Mouse (Mus musculus): ENCODE measurements at regions not wholly inside any gene's neighbourhood (a gene's known extent, or its start where the extent isn't known, plus 50 kb on each side); places are given as distances from the start of the nearest gene placed in this dataset.
A peak's percentile ranks its signal among the peaks of the same experiment; 100 is the strongest.

- DNase-seq (ENCODE audit: low read depth, low spot score): no peak
Observed at GRCm38 (mm10) chr9:50395543-50395942, 50.8 kb upstream of the Rpl10-ps3 start.

- peak; percentile 22 for DNase-seq (ENCODE audit: low read depth, low spot score)
Observed at GRCm38 (mm10) chr9:50396051-50396450, 51.3 kb upstream of the Rpl10-ps3 start.

- no peak for DNase-seq (ENCODE audit: low read depth, low spot score)
Observed at GRCm38 (mm10) chr9:50408396-50408795, 63.6 kb upstream of the Rpl10-ps3 start.

- DNase-seq (ENCODE audit: low read depth, low spot score): no peak
Observed at GRCm38 (mm10) chr9:50408845-50409244, 64.1 kb upstream of the Rpl10-ps3 start.

- no peak for DNase-seq (ENCODE audit: low read depth, low spot score)
Observed at GRCm38 (mm10) chr9:50412986-50413385, 68.2 kb upstream of the Rpl10-ps3 start.

GRCm38 (mm10) chr9:50413514-50414335, 69.0 kb upstream of the Rpl10-ps3 start:
- no peak for DNase-seq (ENCODE audit: low read depth, low spot score)

- no peak for DNase-seq (ENCODE audit: low read depth, low spot score)
Observed at GRCm38 (mm10) chr9:50414796-50415340, 70.1 kb upstream of the Rpl10-ps3 start.

GRCm38 (mm10) chr9:50416677-50417076, 71.9 kb upstream of the Rpl10-ps3 start:
- DNase-seq (ENCODE audit: low read depth, low spot score): no peak

GRCm38 (mm10) chr9:50421061-50421460, 73.3 kb upstream of the Plet1 start:
- peak; percentile 31 for DNase-seq (ENCODE audit: low read depth, low spot score)

GRCm38 (mm10) chr9:50421572-50422285, 72.6 kb upstream of the Plet1 start:
- no peak for DNase-seq (ENCODE audit: low read depth, low spot score)

GRCm38 (mm10) chr9:50425866-50426495, 68.3 kb upstream of the Plet1 start:
- DNase-seq (ENCODE audit: low read depth, low spot score): no peak

GRCm38 (mm10) chr9:50430147-50430546, 64.2 kb upstream of the Plet1 start:
- DNase-seq (ENCODE audit: low read depth, low spot score): no peak

- DNase-seq (ENCODE audit: low read depth, low spot score): no peak
Observed at GRCm38 (mm10) chr9:50433525-50433924, 60.8 kb upstream of the Plet1 start.

GRCm38 (mm10) chr9:50433978-50434377, 60.3 kb upstream of the Plet1 start:
- no peak for DNase-seq (ENCODE audit: low read depth, low spot score)

- peak; percentile 85 for DNase-seq (ENCODE audit: low read depth, low spot score)
Observed at GRCm38 (mm10) chr9:50437830-50438722, 56.2 kb upstream of the Plet1 start.

- DNase-seq (ENCODE audit: low read depth, low spot score): no peak
Observed at GRCm38 (mm10) chr9:50438738-50439137, 55.6 kb upstream of the Plet1 start.

GRCm38 (mm10) chr9:50440222-50440621, 54.1 kb upstream of the Plet1 start:
- DNase-seq (ENCODE audit: low read depth, low spot score): no peak

GRCm38 (mm10) chr9:50440689-50441088, 53.6 kb upstream of the Plet1 start:
- DNase-seq (ENCODE audit: low read depth, low spot score): no peak

- DNase-seq (ENCODE audit: low read depth, low spot score): peak; percentile 75
Observed at GRCm38 (mm10) chr9:50443708-50444463, 50.4 kb upstream of the Plet1 start.
